Mouse (Mus musculus) hindbrain, embryonic 15.5 days (tissue): Measurements from ENCODE around the gene Atp5mpl. TPM values are rescaled to one million over a fixed set of nuclear protein-coding genes. Genes with fewer than 3 reads are reported as not detected.

Experiments used
- ATAC-seq: fragments of 200-750 bp; cut with Nextera tagmentation; 2 replicates; pipeline ENCODE4 v1.8.0; 2017; ENCODE audit warnings: low read depth, moderate number of reproducible peaks, moderate TSS enrichment; ENCODE audit not compliant: low FRiP score
- H3K27ac ChIP-seq: fragments of 300-500 bp; sonication (generic); replicated peaks from 2 replicates; pipeline ENCODE4 v1.5.1; 2015; ENCODE audit warnings: mild to moderate bottlenecking, inconsistent platforms
- H3K27me3 ChIP-seq: fragments of 300-500 bp; sonication (generic); 2 replicates; pipeline ENCODE4 v1.6.1; 2015; ENCODE audit warnings: control low read depth, inconsistent platforms
- H3K36me3 ChIP-seq: fragments of 300-500 bp; sonication (generic); 2 replicates; pipeline ENCODE4 v1.6.1; 2015; ENCODE audit warnings: control low read depth, inconsistent platforms
- H3K4me1 ChIP-seq: fragments of 300-500 bp; sonication (generic); replicated peaks from 2 replicates; pipeline ENCODE4 v1.6.1; 2015; ENCODE audit warnings: control low read depth, inconsistent platforms
- H3K4me2 ChIP-seq: fragments of 300-500 bp; sonication (generic); 2 replicates; pipeline ENCODE4 v1.6.1; 2015; ENCODE audit warnings: moderate library complexity, mild to moderate bottlenecking, inconsistent platforms
- H3K4me3 ChIP-seq: fragments of 300-500 bp; sonication (generic); 2 replicates; pipeline ENCODE4 v1.5.1; 2015; ENCODE audit warnings: mild to moderate bottlenecking, inconsistent platforms
- H3K9ac ChIP-seq: fragments of 300-500 bp; sonication (generic); 2 replicates; pipeline ENCODE4 v1.6.1; 2015; ENCODE audit warnings: inconsistent platforms
- H3K9me3 ChIP-seq: fragments of 300-500 bp; sonication (generic); 2 replicates; pipeline ENCODE4 v1.6.1; 2016; ENCODE audit warnings: control low read depth, inconsistent platforms
- WGBS: fragments of 180-500 bp; shearing (Covaris S2); methylation state at CpG from one replicate; pipeline ENCODE4 v1.1.7; 2015; 5-methylcytosine and 5-hydroxymethylcytosine counted together
- polyA plus RNA-seq: library from polyadenylated mRNA; unstranded; fragments of >200 nt; fragmentation: Nextera tagmentation; extraction: Ambion mirVana; gene quantifications from 2 replicates; pipeline ENCODE4 v1.2.1, GENCODE M21; 2015

Gene Atp5mpl
- polyA plus RNA-seq: 787 and 906 TPM in 2 replicates

DNA sequence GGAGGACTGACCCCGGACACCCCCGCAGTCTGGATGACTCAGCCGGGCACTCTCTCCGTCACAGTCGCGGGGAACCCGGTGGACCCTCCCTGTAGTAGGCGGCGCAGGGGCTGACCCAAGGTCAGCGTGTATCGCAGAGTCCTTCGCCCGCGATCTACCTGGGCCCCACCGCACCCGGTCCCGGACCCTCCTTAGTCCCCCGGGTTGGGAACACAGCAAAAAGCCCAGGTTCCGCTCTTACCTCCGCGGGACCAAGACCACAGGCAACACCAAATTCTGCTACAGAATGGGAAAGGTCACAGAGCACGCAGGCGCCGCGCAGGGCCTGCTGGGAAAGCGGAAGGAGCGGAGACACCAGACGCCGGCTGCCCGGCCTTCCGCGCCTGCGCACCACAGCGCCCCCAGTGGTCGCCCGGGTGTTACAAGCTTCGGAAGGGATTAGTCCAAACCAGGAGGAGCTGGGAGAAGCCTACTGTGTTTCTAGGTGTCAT is at the start of gene Atp5mpl:
Gene Atp5mpl (minus strand): TSS at position 295 of the 491 bp plus-strand sequence.
- peak; percentile 95 for ATAC-seq
- no peaks in the 10 kb centered on the region for H3K9me3 ChIP-seq
- no peaks in the 10 kb centered on the region for H3K27me3 ChIP-seq
- H3K4me3 ChIP-seq: peak within 1 kb of the TSS; percentile 91
- H3K4me1 ChIP-seq: peaks cover 17% of the 10 kb centered on the region
- H3K27ac ChIP-seq: peak within 1 kb of the TSS; percentile 79
- peaks cover 6% of the 10 kb centered on the region for H3K36me3 ChIP-seq
- H3K9ac ChIP-seq: peak within 1 kb of the TSS; percentile 93
- WGBS: 1% methylated on average over 37 of the region's 37 CpGs
- peak within 1 kb of the TSS; percentile 94 for H3K4me2 ChIP-seq

DNA sequence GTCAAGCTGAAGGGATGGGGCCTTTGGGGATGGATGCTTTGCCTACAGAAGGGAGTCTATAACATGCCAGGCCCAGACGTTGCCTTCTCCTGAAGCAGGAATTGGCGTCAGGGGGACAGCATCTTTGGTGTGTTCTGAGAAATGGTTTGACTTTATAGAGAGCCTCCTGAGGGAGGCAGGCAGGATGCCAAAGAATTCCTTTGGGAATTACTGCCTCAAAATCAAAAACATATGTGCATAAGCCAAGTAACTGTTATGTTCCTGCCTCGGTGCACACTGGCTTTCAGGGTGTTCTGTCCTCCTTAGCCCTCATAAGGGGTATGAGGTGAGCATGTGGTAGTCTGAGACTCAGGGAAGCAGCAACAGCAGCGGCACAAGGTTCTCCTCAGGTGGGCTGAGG is 49.6 kb upstream of the Atp5mpl start:
- no peak overlapping the region for H3K27ac ChIP-seq

DNA sequence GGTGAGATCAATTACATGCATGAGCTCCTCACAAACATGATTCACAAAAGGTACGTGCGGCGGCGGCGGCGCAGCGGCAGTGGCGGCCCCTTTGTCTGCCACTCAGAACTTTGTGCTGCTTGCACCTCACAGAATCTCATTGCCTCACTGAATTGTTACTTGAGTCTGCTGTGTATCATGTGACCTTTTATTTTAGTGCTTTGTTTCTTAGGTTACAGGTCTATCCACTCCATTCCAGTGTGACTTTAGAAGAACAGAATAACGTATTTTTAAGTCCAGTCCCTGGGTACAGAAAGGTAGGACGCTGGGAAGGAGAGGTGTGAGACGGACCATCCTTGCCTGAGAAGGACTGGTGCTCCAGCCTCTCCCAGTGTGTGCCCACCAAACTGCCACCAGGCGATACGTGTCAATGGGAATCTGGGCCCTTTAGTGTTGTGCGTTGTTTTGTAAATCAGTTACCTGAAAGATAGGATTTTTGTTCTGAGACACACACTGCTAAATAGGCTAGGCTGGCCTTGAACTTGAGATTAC is 46.6 kb upstream of the Atp5mpl start:
- H3K27me3 ChIP-seq: no peaks in the 10 kb centered on the region
- no peaks in the 10 kb centered on the region for H3K9me3 ChIP-seq
- ATAC-seq: no peak; the same call in 1 of the 2 replicates
- peak overlapping the region; percentile 44 for H3K4me2 ChIP-seq
- 0 out of 2 replicates have a peak overlapping the region, but pooled peaks have one; percentile 7 for H3K4me3 ChIP-seq
- WGBS: 8% methylated on average over 14 of the region's 14 CpGs
- no peak overlapping the region for H3K9ac ChIP-seq
- H3K36me3 ChIP-seq: no peaks in the 10 kb centered on the region
- no peak overlapping the region for H3K27ac ChIP-seq
- H3K4me1 ChIP-seq: peaks cover 12% of the 10 kb centered on the region; the same call in 1 of the 2 replicates

More for the DNA sequence above, 49.6 kb upstream of the Atp5mpl start:
- WGBS: 79% methylated on average over 4 of the region's 4 CpGs
- Histone ChIP-seq H3K36me3 (no peaks in the 10 kb centered on the region), H3K4me3 (no peak overlapping the region), H3K9ac (no peak overlapping the region), H3K9me3 (no peaks in the 10 kb centered on the region), H3K27me3 (no peaks in the 10 kb centered on the region), H3K4me1 (peaks cover 12% of the 10 kb centered on the region; the same call in 1 of the 2 replicates), H3K4me2 (no peak overlapping the region)
- ATAC-seq: no peak

DNA sequence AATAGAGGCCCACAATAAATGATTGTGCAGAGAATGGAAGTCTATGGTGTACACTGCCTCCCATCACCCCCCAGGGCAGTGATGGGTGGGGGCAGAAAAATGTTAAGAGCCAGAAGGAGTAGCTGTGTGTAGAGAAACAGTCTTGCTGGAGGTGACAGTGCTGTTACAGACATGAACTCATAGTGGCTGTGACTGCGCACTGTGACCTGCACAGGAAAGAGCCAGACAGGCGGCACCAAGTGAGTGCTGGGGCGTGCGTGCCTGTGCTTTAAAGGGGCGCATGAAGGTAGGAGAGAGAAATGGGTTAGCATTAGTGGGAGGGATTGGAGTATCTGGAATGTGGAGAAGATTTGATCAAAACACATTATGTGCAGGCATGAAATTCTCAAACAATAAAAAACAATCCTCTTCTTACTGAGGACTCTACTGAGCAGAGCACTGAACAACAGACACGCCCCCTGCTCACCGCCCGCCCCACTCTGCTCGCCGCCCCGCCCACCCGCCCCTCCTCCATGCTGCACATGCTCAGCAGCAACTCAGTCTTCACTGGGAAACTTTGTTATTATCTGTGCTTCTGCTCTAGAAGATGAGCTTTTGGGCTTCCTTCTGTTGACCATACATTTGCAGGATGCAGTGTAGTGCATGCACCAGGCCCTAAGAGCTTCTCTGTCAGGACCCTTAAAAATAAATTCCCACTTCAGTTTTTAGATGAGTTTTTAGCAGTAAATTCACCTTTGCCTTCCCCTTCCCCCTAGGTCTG is 45.9 kb upstream of the Atp5mpl start:
- peak overlapping the region; percentile 44 for H3K4me2 ChIP-seq
- 0 out of 2 replicates have a peak overlapping the region, but pooled peaks have one; percentile 34 for H3K27ac ChIP-seq
- ATAC-seq: peak; percentile 88
- H3K4me1 ChIP-seq: peaks cover 12% of the 10 kb centered on the region; the same call in 1 of the 2 replicates
- H3K36me3 ChIP-seq: no peaks in the 10 kb centered on the region
- H3K9ac ChIP-seq: no peak overlapping the region
- 22% methylated on average over 12 of the region's 12 CpGs for WGBS
- no peaks in the 10 kb centered on the region for H3K27me3 ChIP-seq
- 0 out of 2 replicates have a peak overlapping the region, but pooled peaks have one; percentile 7 for H3K4me3 ChIP-seq
- no peaks in the 10 kb centered on the region for H3K9me3 ChIP-seq

DNA sequence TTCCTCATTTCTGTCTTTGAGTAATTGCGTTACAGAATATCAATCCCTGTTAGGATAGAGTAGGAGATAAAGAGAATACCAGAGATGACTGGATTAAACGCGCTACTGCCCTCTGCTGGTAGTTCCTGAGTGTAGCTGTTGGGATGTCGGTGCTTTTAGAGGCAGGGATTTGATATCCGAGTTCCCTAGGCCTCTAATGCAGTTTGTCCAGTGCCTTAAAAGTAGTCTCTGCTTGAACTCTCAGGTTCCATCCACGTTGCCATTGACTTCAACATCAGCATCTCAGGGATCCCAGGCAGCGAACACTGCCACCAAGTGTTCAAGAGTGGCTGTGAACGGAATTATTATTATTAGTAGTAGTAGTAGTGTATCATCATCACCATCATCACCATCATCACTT is 34.4 kb upstream of the Atp5mpl start:
- H3K9me3 ChIP-seq: no peaks in the 10 kb centered on the region
- 21% methylated on average over 8 of the region's 8 CpGs for WGBS
- H3K4me2 ChIP-seq: no peak overlapping the region
- H3K36me3 ChIP-seq: no peaks in the 10 kb centered on the region
- no peaks in the 10 kb centered on the region for H3K4me1 ChIP-seq
- no peak overlapping the region for H3K27ac ChIP-seq
- no peak overlapping the region for H3K9ac ChIP-seq
- H3K4me3 ChIP-seq: no peak overlapping the region
- no peaks in the 10 kb centered on the region; the same call in 1 of the 2 replicates for H3K27me3 ChIP-seq
- ATAC-seq: peak; percentile 38; the same call in 1 of the 2 replicates

DNA sequence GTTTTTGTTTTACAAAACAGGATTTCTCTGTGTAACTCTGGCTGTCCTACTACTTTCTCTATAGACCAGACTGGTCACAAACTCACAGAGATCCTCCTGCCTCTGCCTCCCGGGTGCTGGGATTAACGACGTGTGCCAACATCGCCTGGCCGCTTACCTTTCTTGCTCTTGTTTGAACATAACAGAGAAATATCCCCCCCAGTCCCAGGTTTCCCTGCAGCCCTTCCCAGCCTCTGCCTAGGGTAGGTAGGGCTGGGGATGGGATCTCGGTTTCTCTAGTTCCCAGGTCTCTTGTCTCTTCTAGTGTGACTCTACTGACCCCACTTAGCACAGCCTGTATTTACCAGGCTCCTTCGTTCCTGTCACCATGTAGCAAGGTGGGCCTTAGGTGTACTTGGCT is 33.0 kb upstream of the Atp5mpl start:
- no peaks in the 10 kb centered on the region for H3K4me1 ChIP-seq
- H3K36me3 ChIP-seq: no peaks in the 10 kb centered on the region
- no peak overlapping the region for H3K4me2 ChIP-seq
- no peaks in the 10 kb centered on the region for H3K9me3 ChIP-seq
- H3K27ac ChIP-seq: no peak overlapping the region
- H3K27me3 ChIP-seq: no peaks in the 10 kb centered on the region; the same call in 1 of the 2 replicates
- H3K4me3 ChIP-seq: no peak overlapping the region
- no peak overlapping the region for H3K9ac ChIP-seq
- ATAC-seq: no peak
- WGBS: 95% methylated on average over 7 of the region's 7 CpGs

DNA sequence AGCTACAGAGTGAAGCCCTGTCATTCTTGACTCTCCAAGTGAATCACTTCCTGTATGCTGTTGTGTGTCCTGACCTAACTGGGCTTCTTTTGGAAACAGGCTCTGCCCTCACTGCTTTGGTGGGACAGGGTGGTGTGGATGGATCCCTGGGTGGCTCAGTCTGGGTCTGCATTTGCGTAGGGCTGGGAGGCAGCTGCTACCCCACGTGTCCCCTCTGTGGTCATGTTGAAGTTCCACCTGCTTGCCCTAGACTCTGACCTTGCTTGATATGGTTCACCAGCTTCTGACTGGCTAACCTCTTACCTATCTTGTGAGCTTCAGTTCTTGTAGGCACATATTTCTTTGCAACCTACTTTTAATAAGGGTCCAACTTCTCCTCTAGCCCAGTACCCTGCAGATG is 28.4 kb upstream of the Atp5mpl start:
- Histone ChIP-seq H3K4me2 (no peak overlapping the region), H3K4me1 (no peaks in the 10 kb centered on the region), H3K9me3 (no peaks in the 10 kb centered on the region), H3K9ac (no peak overlapping the region), H3K27me3 (no peaks in the 10 kb centered on the region), H3K36me3 (no peaks in the 10 kb centered on the region), H3K27ac (no peak overlapping the region), H3K4me3 (no peak overlapping the region)
- no peak for ATAC-seq
- WGBS: 82% methylated on average over 2 of the region's 2 CpGs

DNA sequence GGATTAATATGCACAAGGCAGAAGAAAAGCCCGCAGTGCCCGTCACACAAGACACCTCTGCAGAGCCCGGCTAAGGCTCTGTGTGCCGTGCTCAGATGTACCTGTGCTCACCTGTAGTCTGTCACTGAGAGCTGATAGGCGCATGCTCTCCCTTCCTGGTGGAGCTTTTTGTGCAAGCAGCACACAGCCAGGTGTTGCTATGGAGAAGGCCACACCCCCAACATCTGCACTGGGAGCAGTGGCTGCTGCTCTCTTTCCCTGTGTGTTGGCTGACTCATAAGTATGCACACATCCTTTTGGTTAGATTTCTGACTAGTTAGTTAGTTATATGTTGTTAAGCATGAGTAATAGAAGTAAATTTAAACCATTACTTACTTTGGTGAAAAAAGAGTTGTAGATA is 25.8 kb upstream of the Atp5mpl start:
- Histone ChIP-seq H3K36me3 (no peaks in the 10 kb centered on the region), H3K9me3 (no peaks in the 10 kb centered on the region), H3K9ac (no peak overlapping the region), H3K27ac (no peak overlapping the region), H3K4me1 (no peaks in the 10 kb centered on the region), H3K4me3 (no peak overlapping the region), H3K4me2 (no peak overlapping the region), H3K27me3 (no peaks in the 10 kb centered on the region)
- ATAC-seq: no peak
- WGBS: 92% methylated on average over 5 of the region's 5 CpGs

DNA sequence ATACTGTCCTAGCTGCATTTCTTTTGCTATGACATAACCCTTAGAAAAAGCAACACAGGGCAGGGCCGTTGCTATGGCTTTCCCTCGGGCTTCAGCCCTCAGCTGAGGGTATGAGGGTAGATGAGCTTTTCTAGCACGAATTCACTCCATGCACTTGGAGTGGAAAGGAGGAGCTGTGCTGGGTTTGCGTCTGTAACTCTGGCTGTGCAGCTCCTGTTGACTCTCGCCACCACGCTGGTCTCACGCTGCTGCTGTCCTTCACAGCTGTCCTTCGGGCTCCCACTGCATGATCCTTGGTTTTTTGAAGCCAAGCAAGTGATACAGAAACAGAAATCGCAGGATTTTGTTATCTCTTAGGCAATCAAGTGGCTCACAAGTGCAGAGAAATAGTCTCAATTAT is 20.0 kb upstream of the Atp5mpl start:
- no peaks in the 10 kb centered on the region for H3K9me3 ChIP-seq
- no peak overlapping the region for H3K9ac ChIP-seq
- no peaks in the 10 kb centered on the region for H3K27me3 ChIP-seq
- no peak overlapping the region for H3K27ac ChIP-seq
- no peak for ATAC-seq
- H3K36me3 ChIP-seq: no peaks in the 10 kb centered on the region
- no peaks in the 10 kb centered on the region for H3K4me1 ChIP-seq
- 49% methylated on average over 9 of the region's 9 CpGs for WGBS
- H3K4me2 ChIP-seq: no peak overlapping the region
- H3K4me3 ChIP-seq: no peak overlapping the region

DNA sequence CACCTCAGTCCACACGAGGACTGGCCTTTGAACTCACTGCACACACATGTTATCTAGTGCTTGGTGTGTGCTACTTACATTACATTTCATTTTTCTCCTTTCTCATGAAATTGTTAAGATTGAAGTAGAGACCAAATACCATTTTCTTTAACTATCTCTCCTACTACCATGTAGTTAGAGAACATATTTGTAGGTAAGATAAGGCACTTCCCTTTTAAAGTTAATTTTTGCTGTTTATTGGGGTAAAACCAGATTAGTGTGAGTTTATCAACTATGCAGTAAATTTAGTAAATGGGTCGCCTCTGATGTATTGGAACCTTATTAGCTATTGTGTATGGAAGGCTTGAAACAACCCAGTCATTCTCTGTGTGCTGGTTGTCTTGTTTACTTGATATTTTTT is 16.4 kb upstream of the Atp5mpl start:
- H3K4me1 ChIP-seq: no peaks in the 10 kb centered on the region
- 77% methylated on average over 2 of the region's 2 CpGs for WGBS
- no peak overlapping the region for H3K27ac ChIP-seq
- H3K9ac ChIP-seq: no peak overlapping the region
- ATAC-seq: no peak
- no peaks in the 10 kb centered on the region for H3K36me3 ChIP-seq
- H3K4me2 ChIP-seq: no peak overlapping the region
- no peaks in the 10 kb centered on the region for H3K9me3 ChIP-seq
- H3K4me3 ChIP-seq: no peak overlapping the region
- no peaks in the 10 kb centered on the region for H3K27me3 ChIP-seq

DNA sequence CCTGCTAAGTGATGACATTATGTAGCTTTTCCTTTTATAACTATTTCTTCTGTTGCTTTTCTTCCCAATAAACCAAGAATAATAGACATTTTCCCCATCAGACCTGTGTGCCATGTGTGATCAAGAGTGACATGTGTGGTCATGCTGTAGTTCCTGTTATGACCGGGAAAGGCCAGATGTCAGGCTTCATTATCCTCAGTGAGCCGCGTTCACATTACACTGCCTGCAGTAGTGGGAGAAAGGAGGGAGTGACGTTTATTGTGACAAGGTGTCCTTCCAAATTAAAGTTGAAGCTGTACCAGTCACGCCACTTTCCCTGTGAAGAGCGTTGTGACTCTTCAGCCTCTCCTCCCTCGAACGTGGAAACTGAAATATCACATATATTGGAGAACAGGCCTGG is 15.1 kb upstream of the Atp5mpl start:
- 74% methylated on average over 8 of the region's 8 CpGs for WGBS
- no peak overlapping the region for H3K27ac ChIP-seq
- ATAC-seq: no peak

DNA sequence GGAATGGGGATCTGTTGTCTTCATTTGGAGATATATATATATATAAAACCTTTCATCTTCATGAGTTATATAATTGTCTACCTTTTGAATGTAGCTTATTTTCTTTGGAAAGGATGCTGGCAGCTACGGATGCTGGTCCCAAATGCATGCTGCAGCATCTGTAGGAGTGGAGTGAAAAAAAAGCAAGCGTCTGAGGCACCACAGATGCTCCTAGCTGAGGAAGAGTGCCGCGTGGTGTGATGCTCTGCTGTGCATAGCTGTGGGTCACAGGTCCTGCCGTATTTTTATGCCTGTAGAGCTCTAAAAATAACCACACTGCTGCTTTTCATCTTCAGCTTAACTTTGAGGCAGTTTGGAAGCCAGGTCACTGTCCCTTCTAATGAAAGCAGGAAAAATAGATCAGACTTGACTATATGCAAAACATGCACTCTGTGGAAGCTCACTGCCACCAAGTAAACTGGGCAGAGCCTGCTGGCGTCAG is 14.2 kb upstream of the Atp5mpl start, which contains the start of gene Rd3l:
Gene Rd3l (minus strand): TSS at position 431 of the 481 bp plus-strand sequence.
- Histone ChIP-seq H3K36me3 (no peaks in the 10 kb centered on the region), H3K4me3 (no peak within 1 kb of the TSS), H3K9me3 (no peaks in the 10 kb centered on the region), H3K4me2 (no peak within 1 kb of the TSS), H3K27me3 (no peaks in the 10 kb centered on the region), H3K27ac (no peak within 1 kb of the TSS), H3K4me1 (peaks cover 8% of the 10 kb centered on the region), H3K9ac (no peak within 1 kb of the TSS)
- WGBS: 72% methylated on average over 6 of the region's 6 CpGs
- ATAC-seq: no peak

More for the DNA sequence above, 15.1 kb upstream of the Atp5mpl start:
- H3K9ac ChIP-seq: no peak overlapping the region
- H3K4me1 ChIP-seq: peaks cover 4% of the 10 kb centered on the region; the same call in 1 of the 2 replicates
- H3K4me2 ChIP-seq: no peak overlapping the region
- no peaks in the 10 kb centered on the region for H3K9me3 ChIP-seq
- no peaks in the 10 kb centered on the region for H3K27me3 ChIP-seq
- no peak overlapping the region for H3K4me3 ChIP-seq
- H3K36me3 ChIP-seq: no peaks in the 10 kb centered on the region
